Mouse (Mus musculus) thymus, adult 2 months (tissue): ENCODE data around the gene 2310022A10Rik. TPM values are rescaled to one million over a fixed set of nuclear protein-coding genes. Genes with fewer than 3 reads are reported as not detected.

Source experiments
- DNase-seq: peaks from one replicate; pipeline ENCODE4 v3.0.0; 2021
- H3K27ac ChIP-seq: fragments of 200-500 bp; 2 replicates; pipeline ENCODE4 v1.5.1; 2012; ENCODE audit warnings: low read length, control low read depth; ENCODE audit not compliant: control insufficient read depth, insufficient read depth
- H3K27me3 ChIP-seq: fragments of 200-500 bp; 2 replicates; pipeline ENCODE4 v1.6.1; 2012; ENCODE audit warnings: mild to moderate bottlenecking, low read length, moderate library complexity, mixed read lengths; ENCODE audit not compliant: control insufficient read depth, insufficient read depth
- H3K36me3 ChIP-seq: fragments of 200-500 bp; 2 replicates; pipeline ENCODE4 v1.6.1; 2012; ENCODE audit warnings: mild to moderate bottlenecking, low read length, moderate library complexity; ENCODE audit not compliant: control insufficient read depth, insufficient read depth
- H3K4me1 ChIP-seq: fragments of 200-500 bp; replicated peaks from 2 replicates; pipeline ENCODE4 v1.6.1; 2012; ENCODE audit warnings: low read length; ENCODE audit not compliant: control insufficient read depth, insufficient read depth
- H3K4me3 ChIP-seq: fragments of 200-500 bp; 2 replicates; pipeline ENCODE4 v1.5.1; 2012; ENCODE audit warnings: mild to moderate bottlenecking, low read length, control low read depth, moderate library complexity; ENCODE audit not compliant: control insufficient read depth, insufficient read depth
- CTCF ChIP-seq: fragments of 200-500 bp; IDR thresholded peaks from 2 replicates; pipeline ENCODE4 v1.5.1; 2012; ENCODE audit warnings: mild to moderate bottlenecking, control low read depth, low read length, moderate library complexity, borderline replicate concordance; ENCODE audit not compliant: control insufficient read depth, poor library complexity, insufficient read depth; ENCODE audit errors: extremely low read depth
- POLR2A ChIP-seq: fragments of 200-500 bp; IDR thresholded peaks from 2 replicates; pipeline ENCODE4 v1.6.1; 2012; ENCODE audit warnings: mild to moderate bottlenecking, low read length, control low read depth, moderate library complexity; ENCODE audit not compliant: control insufficient read depth, poor library complexity, insufficient read depth; ENCODE audit errors: extremely low read depth
- WGBS: fragments of 180-500 bp; shearing (Covaris S2); methylation state at CpG from one replicate; pipeline ENCODE4 v1.1.7; 2018; 5-methylcytosine and 5-hydroxymethylcytosine counted together
- polyA plus RNA-seq: library from polyadenylated mRNA; depleted of rRNA; stranded (reverse); fragments of >200 nt; gene quantifications from 2 replicates; pipeline ENCODE4 v1.2.3, GENCODE M21; 2012

2310022A10Rik gene
- polyA plus RNA-seq, 1 experiment: 58.1 TPM

GRCm38 (mm10) chr7:27604661-27605348 lies 51.8 kb downstream of the 2310022A10Rik start:
- WGBS: 81% methylated on average over 5 of the region's 5 CpGs

GRCm38 (mm10) chr7:27605499-27606285 lies 52.7 kb downstream of the 2310022A10Rik start:
- no peak overlapping the region for H3K27ac ChIP-seq

More at GRCm38 (mm10) chr7:27604661-27605348, 51.8 kb downstream of the 2310022A10Rik start:
- Histone ChIP-seq H3K4me3 (no peak overlapping the region), H3K27me3 (no peaks in the 10 kb centered on the region), H3K27ac (no peak overlapping the region), H3K4me1 (peaks cover 47% of the 10 kb centered on the region), H3K36me3 (peaks cover 12% of the 10 kb centered on the region)
- no peak for DNase-seq
- TF ChIP-seq CTCF (no peak), POLR2A (no peak)

GRCm38 (mm10) chr7:27606481-27607254 lies 53.6 kb downstream of the 2310022A10Rik start:
- WGBS: 85% methylated on average over 10 of the region's 10 CpGs
- peaks cover 18% of the 10 kb centered on the region for H3K36me3 ChIP-seq
- H3K27ac ChIP-seq: no peak overlapping the region
- H3K4me3 ChIP-seq: no peak overlapping the region
- peaks cover 41% of the 10 kb centered on the region for H3K4me1 ChIP-seq
- TF ChIP-seq POLR2A (no peak), CTCF (no peak)
- DNase-seq: no peak
- H3K27me3 ChIP-seq: no peaks in the 10 kb centered on the region

More at GRCm38 (mm10) chr7:27605499-27606285, 52.7 kb downstream of the 2310022A10Rik start:
- 78% methylated on average over 9 of the region's 9 CpGs for WGBS
- H3K27me3 ChIP-seq: no peaks in the 10 kb centered on the region
- TF ChIP-seq POLR2A: no peak
- TF ChIP-seq CTCF: no peak
- no peak overlapping the region for H3K4me3 ChIP-seq
- H3K4me1 ChIP-seq: peaks cover 46% of the 10 kb centered on the region
- no peak for DNase-seq
- peaks cover 18% of the 10 kb centered on the region for H3K36me3 ChIP-seq

GRCm38 (mm10) chr7:27607580-27607979 lies 54.5 kb downstream of the 2310022A10Rik start:
- WGBS: 72% methylated on average over 5 of the region's 5 CpGs
- no peak for TF ChIP-seq POLR2A
- no peak for TF ChIP-seq CTCF
- peaks cover 38% of the 10 kb centered on the region for H3K4me1 ChIP-seq
- no peaks in the 10 kb centered on the region for H3K27me3 ChIP-seq
- H3K4me3 ChIP-seq: no peak overlapping the region
- no peak overlapping the region for H3K27ac ChIP-seq
- no peak for DNase-seq
- H3K36me3 ChIP-seq: peaks cover 18% of the 10 kb centered on the region

- no peak for DNase-seq
- Histone ChIP-seq H3K27ac (no peak overlapping the region), H3K27me3 (no peaks in the 10 kb centered on the region), H3K36me3 (peaks cover 18% of the 10 kb centered on the region), H3K4me3 (no peak overlapping the region), H3K4me1 (peaks cover 35% of the 10 kb centered on the region)
- 53% methylated on average over 3 of the region's 3 CpGs for WGBS
- no peak for TF ChIP-seq POLR2A
- TF ChIP-seq CTCF: no peak
Measured at GRCm38 (mm10) chr7:27608130-27608529, 55.1 kb downstream of the 2310022A10Rik start.

GRCm38 (mm10) chr7:27609285-27609684 lies 56.3 kb downstream of the 2310022A10Rik start:
- no peak for DNase-seq
- 77% methylated on average over 4 of the region's 4 CpGs for WGBS
- H3K4me1 ChIP-seq: peaks cover 34% of the 10 kb centered on the region
- no peaks in the 10 kb centered on the region for H3K27me3 ChIP-seq
- no peak overlapping the region for H3K4me3 ChIP-seq
- TF ChIP-seq POLR2A (no peak), CTCF (no peak)
- H3K36me3 ChIP-seq: peaks cover 18% of the 10 kb centered on the region
- H3K27ac ChIP-seq: no peak overlapping the region
